Mouse (Mus musculus): ENCODE measurements at regions not wholly inside any gene's neighbourhood (a gene's known extent, or its start where the extent isn't known, plus 50 kb on each side); places are given as distances from the start of the nearest gene placed in this dataset.

DNA sequence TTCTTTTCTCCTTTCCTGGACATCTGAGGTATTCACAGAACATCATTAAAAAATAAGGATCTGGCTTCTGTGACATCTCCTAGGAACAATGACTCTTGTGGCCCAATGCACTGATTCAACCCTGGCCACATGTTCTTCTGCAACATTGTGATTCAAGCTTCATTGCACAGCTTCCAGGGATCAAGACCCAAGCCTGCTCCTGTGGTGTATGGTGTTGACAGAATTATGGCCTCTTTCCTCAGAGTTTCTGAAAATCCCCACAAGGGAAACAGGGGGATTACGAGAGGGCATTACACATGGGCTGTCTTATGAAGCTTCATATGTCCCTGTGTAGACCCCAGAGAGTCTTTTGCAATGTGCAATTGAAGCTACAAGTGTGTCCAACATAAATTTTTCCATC is 358.2 kb downstream of the Ostf1 start:
- TF ChIP-seq CTCF (conservative IDR thresholded peaks at IDR 0.05; ENCODE audit: insufficient read depth, insufficient read length, low read depth, low read length) = no peak
- no peak for TF ChIP-seq POLR2A (IDR thresholded peaks at IDR 0.05; ENCODE audit: low read depth, low read length)
